Mouse (Mus musculus) E14TG2a.4 (cell line): ENCODE measurements around the gene Casp8.

Source experiments
- CTCF ChIP-seq: conservative IDR thresholded peaks from 2 replicates; pipeline ENCODE4 v1.5.1; 2014; ENCODE audit warnings: low read length
- NANOG ChIP-seq: IDR thresholded peaks from 2 replicates; pipeline ENCODE4 v1.6.1; 2014; ENCODE audit warnings: borderline replicate concordance, low read length, mixed read lengths
- POU5F1 ChIP-seq: IDR thresholded peaks from 2 replicates; pipeline ENCODE4 v1.6.1; 2014; ENCODE audit warnings: low read length, borderline replicate concordance

DNA sequence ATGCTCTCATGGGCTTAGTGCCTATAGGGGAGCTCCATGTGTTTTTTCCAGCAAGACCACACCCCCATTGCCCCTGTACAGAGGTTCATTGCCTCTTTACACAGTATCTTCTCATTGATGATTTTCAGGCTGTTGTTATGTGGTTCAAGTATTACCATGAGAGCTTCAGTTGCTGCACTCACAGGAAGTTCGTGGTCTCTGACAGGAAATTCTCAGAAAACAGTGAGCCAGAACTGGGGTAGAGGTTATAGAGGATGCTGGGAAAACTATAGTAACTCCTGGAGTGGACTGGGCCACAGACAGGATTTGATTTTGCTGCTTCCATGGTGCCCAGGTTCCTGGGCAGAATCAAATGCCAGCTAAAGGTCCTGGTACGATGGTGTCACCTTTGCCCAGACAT is 2.2 kb downstream of the Casp8 start:
- TF ChIP-seq CTCF: no peak
- no peak for TF ChIP-seq NANOG
- TF ChIP-seq POU5F1: no peak
